Mouse (Mus musculus) small intestine, adult 2 months (tissue): Measurements from ENCODE around the gene Sdccag8. TPM values are rescaled to one million over a fixed set of nuclear protein-coding genes. Genes with fewer than 3 reads are reported as not detected.

Experiments used
- H3K27ac ChIP-seq: fragments of 200-500 bp; 2 replicates; pipeline ENCODE4 v1.5.1; 2012; ENCODE audit warnings: low read depth, low read length, control low read depth, inconsistent platforms; ENCODE audit not compliant: insufficient read depth
- H3K27me3 ChIP-seq: fragments of 200-500 bp; 2 replicates; pipeline ENCODE4 v1.6.1; 2012; ENCODE audit warnings: mild to moderate bottlenecking, moderate library complexity, low read length, inconsistent platforms; ENCODE audit not compliant: control insufficient read depth, insufficient read depth
- H3K36me3 ChIP-seq: fragments of 200-500 bp; 2 replicates; pipeline ENCODE4 v1.6.1; 2012; ENCODE audit warnings: mild to moderate bottlenecking, low read length, control low read depth, inconsistent platforms; ENCODE audit not compliant: control insufficient read depth, insufficient read depth
- H3K4me1 ChIP-seq: fragments of 200-500 bp; 2 replicates; pipeline ENCODE4 v1.6.1; 2012; ENCODE audit warnings: low read length, inconsistent platforms, mixed read lengths; ENCODE audit not compliant: control insufficient read depth, insufficient read depth, insufficient read length
- H3K4me3 ChIP-seq: fragments of 200-500 bp; 2 replicates; pipeline ENCODE4 v1.5.1; 2012; ENCODE audit warnings: low read depth, mild to moderate bottlenecking, control low read depth, inconsistent platforms, low read length, moderate library complexity
- CTCF ChIP-seq: fragments of 200-500 bp; IDR thresholded peaks from 2 replicates; pipeline ENCODE4 v1.5.1; 2012; ENCODE audit warnings: low read depth, mild to moderate bottlenecking, control low read depth, inconsistent platforms, low read length, moderate library complexity, mixed read lengths; ENCODE audit not compliant: insufficient replicate concordance, insufficient read length; ENCODE audit errors: extremely low read depth
- POLR2A ChIP-seq: fragments of 200-500 bp; IDR thresholded peaks from 2 replicates; pipeline ENCODE4 v1.6.1; 2012; ENCODE audit warnings: low read depth, mild to moderate bottlenecking, control low read depth, inconsistent platforms, low read length, moderate library complexity
- WGBS: fragments of 180-500 bp; shearing (Covaris S2); methylation state at CpG from one replicate; pipeline ENCODE4 v1.1.7; 2018; 5-methylcytosine and 5-hydroxymethylcytosine counted together
- polyA plus RNA-seq: library from polyadenylated mRNA; depleted of rRNA; stranded (reverse); fragments of >200 nt; gene quantifications from 2 replicates; pipeline ENCODE4 v1.2.3, GENCODE M21; 2012

The Sdccag8 gene
- polyA plus RNA-seq, 1 experiment = 5.1 TPM

GRCm38 (mm10) chr1:176811892-176812291 lies 2.6 kb upstream of the Sdccag8 start:
- WGBS = 62% methylated on average over 3 of the region's 3 CpGs
- H3K36me3 ChIP-seq = no peaks in the 10 kb centered on the region
- H3K27me3 ChIP-seq = 0 out of 2 replicates have a peak, but pooled peaks cover 3% of the 10 kb centered on the region
- no peak overlapping the region for H3K4me3 ChIP-seq
- TF ChIP-seq POLR2A (no peak), CTCF (no peak)
- no peak overlapping the region for H3K27ac ChIP-seq
- H3K4me1 ChIP-seq = 0 out of 2 replicates have a peak, but pooled peaks cover 2% of the 10 kb centered on the region

- Histone ChIP-seq H3K4me3 (peak overlapping the region; percentile 77), H3K4me1 (peaks cover 2% of the 10 kb centered on the region; the same call in 1 of the 2 replicates), H3K27ac (peak overlapping the region; percentile 68), H3K27me3 (0 out of 2 replicates have a peak, but pooled peaks cover 3% of the 10 kb centered on the region), H3K36me3 (no peaks in the 10 kb centered on the region)
- 25% methylated on average over 11 of the region's 11 CpGs for WGBS
- TF ChIP-seq CTCF (no peak), POLR2A (no peak)
Measured at GRCm38 (mm10) chr1:176812491-176813291, 1.8 kb upstream of the Sdccag8 start.

DNA sequence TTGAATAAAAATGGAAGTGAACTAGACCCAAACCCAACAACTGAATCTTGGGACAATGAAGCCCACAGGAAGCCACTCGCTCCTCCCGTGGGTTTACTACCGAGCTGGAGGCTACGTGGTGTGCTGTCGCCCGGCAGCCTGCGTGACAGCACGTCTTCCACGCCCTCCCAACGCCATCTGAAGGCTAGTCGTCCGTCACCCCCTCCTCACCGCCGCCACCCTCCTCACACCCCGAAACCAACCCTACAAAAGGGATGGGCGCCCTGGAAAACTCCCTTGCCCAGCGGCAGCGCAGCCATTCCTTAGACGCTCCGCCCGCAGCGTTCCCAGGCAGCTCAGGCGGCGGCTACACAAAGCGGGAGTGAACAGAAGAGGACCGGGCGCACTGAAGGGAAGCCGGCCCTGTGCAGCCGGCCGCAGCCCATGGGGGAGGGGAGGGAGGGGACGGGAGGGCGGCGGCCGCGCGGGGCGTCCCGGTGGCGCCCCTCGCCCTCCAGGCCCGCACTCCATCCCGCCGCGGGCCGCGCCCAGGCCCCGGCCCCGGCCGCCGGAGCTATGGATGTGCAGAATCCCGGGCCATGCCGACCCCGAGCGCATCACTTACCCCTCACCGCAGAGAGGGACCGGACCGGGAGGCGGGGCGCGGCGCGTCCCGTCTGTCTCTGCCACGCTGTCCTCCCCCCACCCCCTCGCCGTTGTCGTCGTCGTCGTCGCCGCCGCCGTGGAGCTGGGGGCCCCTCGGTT lies 996 bp upstream of the Sdccag8 start:
- Histone ChIP-seq H3K36me3 (no peaks in the 10 kb centered on the region), H3K4me1 (peaks cover 8% of the 10 kb centered on the region), H3K27me3 (0 out of 2 replicates have a peak, but pooled peaks cover 3% of the 10 kb centered on the region), H3K4me3 (peak overlapping the region; percentile 77), H3K27ac (peak overlapping the region; percentile 91)
- TF ChIP-seq CTCF (no peak), POLR2A (peak; percentile 40)
- under 1% methylated on average over 73 of the region's 75 CpGs for WGBS

DNA sequence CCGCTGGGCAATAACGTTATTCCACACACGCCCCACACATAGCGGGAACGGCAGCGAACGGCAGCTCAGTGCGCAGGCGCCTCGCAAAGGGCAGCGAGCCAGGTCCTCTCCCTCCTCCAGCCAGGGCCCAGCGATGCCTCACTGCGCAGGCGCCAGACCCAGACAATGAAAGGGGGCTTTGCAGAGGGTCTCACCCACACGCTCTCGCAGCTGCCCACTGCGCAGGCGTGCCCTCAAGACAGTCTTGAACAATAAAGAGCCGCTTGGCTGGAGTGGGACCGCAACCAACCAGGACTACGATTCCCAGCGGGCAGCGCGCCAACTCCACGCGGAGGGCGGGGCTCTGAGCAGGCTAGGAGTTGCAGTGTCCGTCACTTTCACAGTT lies 432 bp upstream of the Sdccag8 start, which contains the start of gene Cep170:
TSS of gene Cep170 (minus strand) at position 32 of the 385 bp plus-strand sequence.
- Histone ChIP-seq H3K27me3 (0 out of 2 replicates have a peak, but pooled peaks cover 3% of the 10 kb centered on the region), H3K4me1 (peaks cover 12% of the 10 kb centered on the region), H3K27ac (peak within 1 kb of the TSS; percentile 91), H3K36me3 (no peaks in the 10 kb centered on the region), H3K4me3 (peak within 1 kb of the TSS; percentile 77)
- WGBS = under 1% methylated on average over 28 of the region's 28 CpGs
- TF ChIP-seq CTCF (no peak), POLR2A (no peak)

DNA sequence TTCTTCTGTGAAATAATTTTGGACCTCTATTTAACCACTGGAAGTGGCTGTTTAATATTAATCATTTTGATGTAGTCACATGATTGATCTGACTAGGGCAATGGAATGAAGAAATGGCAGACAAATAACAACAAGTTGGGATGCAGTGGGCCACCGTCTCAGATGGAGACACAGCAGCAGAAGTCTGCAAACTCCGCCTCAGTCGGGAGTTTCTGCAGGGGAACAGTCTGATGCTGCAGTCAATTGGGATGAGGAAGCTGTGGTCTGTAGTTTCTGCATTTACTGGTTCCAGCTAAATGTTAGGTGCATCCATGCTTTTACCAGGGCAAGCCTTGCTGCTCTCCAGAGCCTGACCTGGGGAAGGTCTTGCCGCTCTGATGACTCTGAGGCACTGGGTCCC lies 2.3 kb downstream of the Sdccag8 start:
- H3K27ac ChIP-seq = no peak overlapping the region
- no peak overlapping the region for H3K4me3 ChIP-seq
- H3K4me1 ChIP-seq = peaks cover 12% of the 10 kb centered on the region
- no peaks in the 10 kb centered on the region for H3K36me3 ChIP-seq
- H3K27me3 ChIP-seq = 0 out of 2 replicates have a peak, but pooled peaks cover 3% of the 10 kb centered on the region
- WGBS = 87% methylated on average over 4 of the region's 4 CpGs
- TF ChIP-seq POLR2A (no peak), CTCF (no peak)

- TF ChIP-seq POLR2A (no peak), CTCF (no peak)
- no peaks in the 10 kb centered on the region for H3K36me3 ChIP-seq
- H3K4me3 ChIP-seq = no peak overlapping the region
- 23% methylated on average over 2 of the region's 2 CpGs for WGBS
- H3K4me1 ChIP-seq = peaks cover 12% of the 10 kb centered on the region
- peak overlapping the region; percentile 34 for H3K27ac ChIP-seq
- 0 out of 2 replicates have a peak, but pooled peaks cover 3% of the 10 kb centered on the region for H3K27me3 ChIP-seq
Measured at GRCm38 (mm10) chr1:176818147-176818546, 3.7 kb downstream of the Sdccag8 start.
